Mouse (Mus musculus) left cerebral cortex, postnatal 14 days (tissue): Measurements from ENCODE around the gene Smtnl1. TPM values are rescaled to one million over a fixed set of nuclear protein-coding genes. Genes with fewer than 3 reads are reported as not detected.
"Not testable (repeated sequence)": the region's sequence is repeated elsewhere in the genome, so short reads cannot be mapped to it uniquely, and the experiment has no call there.

Experiments
- DNase-seq, 2 experiments: peaks; one replicate each; pipeline ENCODE4 v3.0.0; 2021 to 2022; ENCODE audit warnings: low spot score in 2 of 2, mixed read lengths in 1 of 2
- intact Hi-C: fragments of 180-260 bp; cut with DNase I; formaldehyde crosslinking; loops from one replicate; pipeline ENCODE4 v1.15.1; 2025
- total RNA-seq, 2 experiments: library from RNA; stranded (reverse); gene quantifications; 2 replicates each; pipeline ENCODE4 v1.2.3; 2021

Gene Smtnl1
- total RNA-seq, 2 experiments from 2014 or later: not detected

DNA sequence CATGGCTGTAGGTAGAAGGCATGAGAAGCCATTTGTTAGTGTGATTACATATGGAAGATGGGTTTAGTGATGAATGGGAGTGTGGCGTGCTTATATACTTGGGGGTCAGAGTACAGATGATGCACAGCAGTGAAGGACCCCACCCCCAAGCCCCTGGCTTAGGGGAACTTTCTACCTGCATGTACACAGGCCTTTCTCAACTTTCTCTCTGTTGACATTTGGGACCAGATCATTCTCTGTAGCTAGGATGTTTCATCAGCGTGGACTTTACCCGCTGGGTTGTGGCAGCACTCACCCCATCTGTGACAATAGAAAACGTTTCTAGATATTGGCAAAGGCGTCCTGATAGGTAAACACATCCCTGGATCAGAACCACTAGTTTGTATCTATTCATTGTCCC is 21.2 kb downstream of the Smtnl1 start:
- DNase-seq, intact Hi-C loops: not testable (repeated sequence)

DNA sequence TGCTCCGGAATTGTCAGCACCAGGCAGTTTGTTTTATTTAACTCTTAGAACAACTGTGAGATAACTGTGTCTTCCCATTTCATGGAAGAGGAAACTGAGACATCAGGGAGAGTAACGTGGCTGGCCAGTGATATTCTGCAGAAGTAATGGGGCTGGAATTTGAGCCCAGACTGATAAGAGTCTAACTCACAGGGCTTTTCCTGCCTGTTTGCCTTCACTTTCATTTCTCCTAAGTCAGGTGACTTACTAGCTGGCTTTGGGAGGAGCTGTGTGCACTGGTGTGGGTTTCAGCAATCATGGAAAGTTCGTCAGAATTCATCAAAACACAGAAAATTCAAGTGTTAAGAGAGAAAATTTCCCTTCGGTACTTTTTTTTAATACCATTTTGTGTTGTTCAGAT is 22.1 kb downstream of the Smtnl1 start:
- intact Hi-C loops: no loop called here
- no peak for DNase-seq

- intact Hi-C loops: loop anchor here (2.0 kb wide), 1 partner anchor 56 kb away; the partner anchor contains the start of gene Gm19426
- DNase-seq: peak; percentile 72 to 75
Observed at GRCm38 (mm10) chr2:84799041-84799561, 23.4 kb downstream of the Smtnl1 start.

DNA sequence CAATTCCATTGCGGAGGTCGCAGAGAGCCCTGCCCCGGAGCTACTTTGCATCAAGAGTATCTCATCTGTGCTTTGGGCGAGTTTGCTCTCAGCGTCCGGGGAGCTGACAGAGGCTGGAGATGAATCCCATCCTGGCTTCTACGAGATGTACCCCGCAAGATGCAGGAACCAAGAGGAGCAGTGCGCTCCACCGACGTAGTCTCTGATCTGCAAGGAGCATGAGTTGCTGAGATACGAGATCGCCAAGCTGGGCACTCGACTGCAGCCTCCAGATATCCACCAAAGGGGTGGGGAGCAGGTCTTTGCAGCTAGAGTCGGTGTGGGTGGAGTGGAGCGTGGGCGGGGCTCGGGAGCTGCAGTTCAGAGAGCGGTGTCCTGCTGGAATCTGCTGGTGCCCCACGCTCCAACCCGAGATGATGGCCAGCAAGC is 23.9 kb downstream of the Smtnl1 start, which contains the start of gene Ube2l6:
TSS of gene Ube2l6 (plus strand) at position 336 of the 429 bp plus-strand sequence.
- intact Hi-C loops: loop anchor here (2.0 kb wide), 1 partner anchor 56 kb away; the partner anchor contains the start of gene Gm19426
- DNase-seq: peak; percentile 59 to 63

- DNase-seq: peak; percentile 89 to 94
- intact Hi-C loops: loop anchor here (2.0 kb wide), 1 partner anchor 55 kb away; the partner anchor contains the start of gene Gm19426
Observed at GRCm38 (mm10) chr2:84797833-84798492, 24.5 kb downstream of the Smtnl1 start.

GRCm38 (mm10) chr2:84793871-84794270 is 28.6 kb downstream of the Smtnl1 start:
- DNase-seq: no peak
- intact Hi-C loops: no loop called here

DNA sequence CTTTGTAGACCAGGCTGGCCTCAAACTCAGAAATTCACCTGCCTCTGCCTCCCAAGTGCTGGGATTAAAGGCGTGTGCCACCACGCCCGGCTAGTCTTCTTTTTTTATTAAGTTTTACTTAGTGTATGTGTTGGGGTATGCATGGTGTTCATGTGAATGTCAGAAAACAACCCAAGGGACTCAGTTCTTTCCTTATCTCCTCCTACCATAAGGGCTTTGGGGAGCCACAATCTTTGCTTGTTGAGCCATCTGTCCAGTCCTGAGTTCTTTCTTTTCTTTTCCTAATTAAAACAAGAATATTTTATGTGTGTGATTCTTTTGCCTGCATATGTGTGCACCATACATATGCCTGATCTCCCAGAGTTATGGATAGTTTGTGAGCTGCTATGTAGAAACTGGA is 29.3 kb downstream of the Smtnl1 start:
- intact Hi-C loops: no loop called here
- DNase-seq: no peak

DNA sequence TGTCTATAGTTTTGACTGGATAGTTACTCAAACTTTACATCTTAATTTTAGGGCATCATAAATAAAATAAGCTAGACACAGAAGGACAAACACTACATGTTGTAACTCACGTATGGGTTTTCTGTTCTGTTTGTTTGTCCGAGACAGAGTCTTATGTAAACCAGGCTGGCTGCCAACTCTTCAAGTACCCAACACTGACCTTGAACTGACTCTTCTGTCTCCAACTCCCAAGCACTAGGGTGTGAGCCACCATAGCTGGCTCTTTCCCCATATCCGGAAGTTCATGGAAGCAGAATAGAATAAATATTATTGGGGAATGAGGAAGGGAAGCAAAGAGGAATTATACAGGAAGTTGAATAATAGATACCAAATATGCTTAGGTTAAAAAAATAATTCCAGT is 29.9 kb downstream of the Smtnl1 start:
- intact Hi-C loops: no loop called here

DNA sequence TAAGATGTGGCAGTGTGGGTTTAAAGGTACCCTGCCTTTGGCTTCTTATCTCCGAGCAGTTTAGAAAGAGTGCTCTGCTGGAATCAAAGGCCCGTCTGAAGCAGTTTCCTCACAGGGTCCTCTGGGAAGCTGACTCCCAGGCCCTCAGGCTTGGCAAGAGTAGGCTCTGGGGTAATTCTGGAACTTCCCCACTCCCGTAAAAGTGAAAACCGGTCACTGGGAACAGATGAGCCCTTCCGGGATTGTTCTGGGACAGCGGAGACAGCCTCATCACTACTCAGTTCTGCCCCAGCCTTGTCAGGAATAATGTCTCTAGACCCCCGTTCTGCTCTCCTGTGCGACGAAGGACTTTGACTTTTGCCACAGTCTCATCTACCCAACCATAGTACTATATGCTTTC is 32.0 kb downstream of the Smtnl1 start:
- no peak for DNase-seq
- intact Hi-C loops: no loop called here

More for the DNA sequence above, 29.9 kb downstream of the Smtnl1 start:
- no peak for DNase-seq

GRCm38 (mm10) chr2:84788316-84788715 is 34.1 kb downstream of the Smtnl1 start:
- DNase-seq: no peak
- intact Hi-C loops: no loop called here

GRCm38 (mm10) chr2:84783840-84784566 is 38.4 kb downstream of the Smtnl1 start:
- no peak for DNase-seq
- intact Hi-C loops: no loop called here

DNA sequence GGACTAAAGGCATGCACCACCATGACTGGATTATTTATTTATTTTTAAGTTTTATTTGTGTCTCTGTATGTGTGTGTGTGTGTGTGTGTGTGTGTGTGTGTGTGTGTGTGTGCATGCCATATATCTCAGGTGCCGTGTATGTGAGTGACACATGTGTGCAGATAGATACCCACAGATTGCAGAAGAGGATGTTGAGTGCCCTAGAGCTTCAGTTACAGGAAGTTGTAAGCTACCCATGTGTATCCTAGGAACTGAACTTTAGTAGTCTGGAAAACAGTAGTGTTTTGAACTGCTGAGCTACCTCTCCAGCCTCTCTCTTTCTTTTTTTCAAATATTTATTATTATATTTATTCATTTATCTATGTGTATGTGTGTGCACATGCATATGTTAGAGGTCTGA is 39.1 kb downstream of the Smtnl1 start:
- DNase-seq: no peak
- intact Hi-C loops: no loop called here

GRCm38 (mm10) chr2:84779210-84779609 is 43.2 kb downstream of the Smtnl1 start:
- intact Hi-C loops: no loop called here
- peak in 1 of 2 experiments; percentile 9 for DNase-seq

DNA sequence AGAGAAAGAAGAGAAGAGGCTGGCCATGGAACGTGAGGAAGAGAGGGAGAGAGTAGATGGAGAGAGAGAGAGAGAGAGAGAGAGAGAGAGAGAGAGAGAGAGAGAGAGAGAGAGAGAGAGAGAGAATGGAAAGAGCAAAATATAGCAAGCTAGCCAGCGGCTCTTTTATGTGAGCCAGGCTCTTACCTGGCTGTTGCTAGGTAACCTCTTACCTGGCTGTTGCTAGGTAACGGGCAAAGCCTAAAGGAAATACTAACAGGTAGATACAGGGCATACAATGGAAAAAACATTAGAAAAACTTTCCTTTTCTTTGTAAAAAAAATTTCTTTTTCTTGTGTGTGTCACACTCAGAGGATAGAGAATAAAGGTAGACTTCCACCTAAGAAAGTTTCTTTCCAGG is 44.7 kb downstream of the Smtnl1 start:
- intact Hi-C loops: no loop called here
- DNase-seq: no peak

DNA sequence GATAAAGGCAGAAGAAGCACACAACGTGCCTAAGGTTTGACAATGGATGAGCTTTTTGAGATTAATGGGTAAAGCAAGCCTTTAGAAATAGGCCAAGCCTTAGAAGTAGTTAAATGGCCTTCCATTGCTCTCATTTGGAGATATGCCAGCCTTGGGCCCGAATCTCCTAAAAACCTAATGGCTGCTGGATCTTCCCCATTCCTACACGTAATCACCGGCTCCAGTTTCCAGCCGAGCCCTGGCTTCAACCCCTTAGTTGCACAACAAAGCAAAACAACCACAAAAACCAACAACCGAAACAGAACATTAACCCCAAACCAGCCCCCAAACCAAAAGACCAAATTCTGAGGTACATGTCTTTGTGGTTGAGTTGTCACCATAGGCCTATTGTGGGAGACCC is 46.8 kb downstream of the Smtnl1 start:
- intact Hi-C loops: no loop called here
- DNase-seq: no peak

DNA sequence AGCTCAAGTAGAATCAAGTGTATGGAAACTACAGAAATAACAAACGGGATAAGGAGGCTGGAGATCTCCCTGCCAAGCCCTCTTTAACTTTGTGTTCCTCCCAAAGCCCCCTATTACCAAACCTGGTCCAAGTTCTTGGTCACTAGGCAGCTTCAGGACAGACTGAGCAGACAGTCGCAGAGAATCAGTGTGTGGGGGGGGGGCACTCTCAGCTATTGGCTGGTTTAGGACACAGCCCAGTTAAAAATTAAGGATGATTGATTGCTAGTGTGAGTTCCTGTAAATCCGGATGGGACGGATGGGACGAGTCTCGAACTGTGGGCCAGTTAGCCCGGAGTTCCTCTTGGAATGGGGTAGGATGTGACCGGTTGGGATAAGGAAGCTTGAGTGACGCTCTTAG is 47.2 kb downstream of the Smtnl1 start, which contains the start of gene Serping1:
TSS of gene Serping1 (minus strand) at position 204 of the 400 bp plus-strand sequence.
- no peak for DNase-seq
- intact Hi-C loops: no loop called here

- intact Hi-C loops: no loop called here
Observed at GRCm38 (mm10) chr2:84774751-84775150, 47.7 kb downstream of the Smtnl1 start.

GRCm38 (mm10) chr2:84773195-84773594 is 49.3 kb downstream of the Smtnl1 start:
- no peak for DNase-seq
- intact Hi-C loops: no loop called here

More at GRCm38 (mm10) chr2:84774751-84775150, 47.7 kb downstream of the Smtnl1 start:
- DNase-seq: peak in 1 of 2 experiments; percentile 7

DNA sequence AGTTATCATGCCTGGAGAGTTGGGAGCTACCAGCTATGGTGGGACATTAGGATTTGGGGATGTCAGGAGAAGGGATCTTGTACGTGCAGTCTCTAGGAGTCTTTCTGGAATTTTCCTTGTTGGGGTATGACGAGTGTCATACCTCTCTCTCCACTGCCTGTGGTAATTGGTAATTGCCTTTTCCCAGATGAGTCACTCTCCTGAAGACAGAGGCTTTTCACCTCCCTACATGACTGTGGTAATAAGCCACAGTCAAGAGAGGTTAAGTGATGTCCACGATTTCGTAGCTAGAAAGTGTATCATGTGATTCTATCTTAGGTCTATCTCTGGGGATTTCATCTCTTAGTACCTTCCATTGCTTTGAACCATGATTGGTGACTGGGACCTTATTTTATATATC is 50.0 kb downstream of the Smtnl1 start:
- intact Hi-C loops: no loop called here

DNA sequence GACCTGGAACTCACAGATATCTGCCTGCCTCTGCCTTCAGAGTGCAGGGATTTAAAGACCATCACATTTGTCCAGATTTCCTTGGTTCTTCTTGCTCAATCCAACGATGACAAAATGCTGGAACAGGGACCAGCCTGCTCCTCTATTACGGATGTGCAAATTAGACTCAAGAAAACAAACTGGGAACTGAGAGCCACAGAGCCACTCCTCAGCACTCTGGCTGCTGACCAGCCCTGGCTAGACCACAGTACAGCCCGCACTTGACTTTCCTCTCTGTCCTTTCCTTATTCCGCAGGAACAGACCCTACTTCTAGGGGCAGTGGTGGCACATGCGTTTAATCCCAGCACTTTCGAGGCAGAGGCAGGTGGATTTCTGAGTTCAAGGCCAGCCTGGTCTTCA is 52.0 kb downstream of the Smtnl1 start:
- no peak for DNase-seq
- intact Hi-C loops: no loop called here

More for the DNA sequence above, 50.0 kb downstream of the Smtnl1 start:
- no peak for DNase-seq
